Mouse (Mus musculus): ENCODE data around the gene Cabp4. TPM values are rescaled to one million over a fixed set of nuclear protein-coding genes. Genes with fewer than 3 reads are reported as not detected.

Gene Cabp4
- total RNA-seq (2023) = 0.37 TPM

DNA sequence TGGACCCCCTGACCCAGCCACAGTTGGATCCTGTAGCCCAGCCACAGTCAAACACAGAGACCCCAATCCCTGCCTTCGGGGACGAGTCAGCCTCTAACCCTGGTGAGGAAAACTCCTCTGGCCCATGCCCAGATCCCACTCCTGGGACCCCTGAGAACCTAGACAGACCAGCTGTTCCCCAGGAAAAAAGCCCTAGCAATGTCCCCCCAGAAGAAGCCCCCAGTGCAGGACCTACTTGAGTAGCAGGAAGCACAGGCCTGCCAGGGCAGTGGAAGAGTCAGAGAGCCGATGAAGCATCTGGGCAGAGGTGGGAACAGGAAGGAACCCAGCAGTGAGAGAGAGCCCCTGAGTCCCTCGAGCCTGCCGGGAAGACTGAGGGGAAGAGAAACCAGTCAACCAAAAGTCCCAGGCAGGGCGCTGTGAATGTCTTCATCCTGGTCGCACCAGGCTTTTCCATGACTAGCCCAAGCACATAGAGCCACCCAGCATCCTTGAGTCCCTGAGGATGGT lies at the start of gene Cabp4:
Gene Cabp4 (minus strand): TSS at position 275 of the 510 bp plus-strand sequence.

DNA sequence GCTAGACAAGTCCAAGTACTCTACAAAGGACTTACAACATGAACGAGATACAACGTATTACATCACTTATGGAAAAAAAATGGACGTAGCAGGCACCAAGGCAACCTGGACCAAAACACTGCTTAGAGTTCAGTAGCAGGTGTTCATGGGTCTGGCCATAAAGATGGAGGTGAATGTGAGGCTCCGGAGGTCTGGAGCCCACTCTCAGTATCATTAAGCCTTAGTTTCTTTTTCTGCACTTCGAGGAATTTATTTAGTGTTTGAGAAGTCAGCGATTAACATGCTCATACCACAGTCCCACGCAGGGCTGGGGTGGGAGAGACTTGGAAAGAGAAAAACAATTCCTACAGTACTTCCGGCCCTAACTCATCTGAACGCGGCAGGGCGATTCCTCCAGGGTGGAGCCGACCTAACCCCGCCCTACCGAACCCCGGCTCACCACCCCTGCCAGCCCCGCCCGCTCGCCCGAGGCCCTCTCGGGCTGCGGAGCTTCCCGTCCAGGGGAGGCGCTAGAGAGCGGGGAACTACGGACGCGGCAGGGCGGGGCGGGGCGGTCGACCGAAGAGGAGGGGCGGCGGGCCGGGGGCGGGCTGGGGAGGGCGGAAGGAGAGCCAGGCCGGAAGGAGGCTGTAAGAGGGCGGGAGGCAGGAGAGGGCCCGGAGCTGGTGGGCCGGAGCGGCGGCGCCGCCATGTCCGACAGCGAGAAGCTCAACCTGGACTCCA lies 47.9 kb upstream of the Cabp4 start, which contains the start of gene Ppp1ca:
Gene Ppp1ca (plus strand): TSS at position 538 of the 723 bp plus-strand sequence.

DNA sequence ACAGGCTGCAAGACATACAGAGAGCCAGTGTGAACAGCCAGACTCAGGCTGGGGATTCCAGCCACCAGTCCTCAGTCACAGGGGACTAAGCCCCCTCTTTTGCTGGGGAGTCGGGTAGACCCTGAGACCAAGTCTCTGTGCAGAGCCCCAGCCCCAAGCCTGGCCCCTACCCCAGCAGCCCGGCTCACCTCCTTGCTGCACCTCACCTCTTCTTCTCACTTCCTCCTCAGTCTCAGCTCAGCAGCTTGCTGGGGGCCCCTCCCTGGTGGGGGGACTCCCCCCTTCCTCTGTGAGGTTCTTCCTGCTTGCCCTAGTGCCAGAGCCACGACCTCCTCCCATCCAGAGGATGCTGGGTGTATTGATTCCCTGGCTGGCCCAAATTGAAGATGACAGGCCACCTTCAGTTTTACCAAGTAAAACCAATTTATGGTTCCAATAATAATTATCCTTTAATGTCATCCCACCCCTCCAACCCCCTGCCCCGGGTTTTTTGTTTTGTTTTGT lies 47.0 kb upstream of the Cabp4 start, which contains the start of gene Tbc1d10c:
Gene Tbc1d10c (minus strand): TSS at position 454 of the 504 bp plus-strand sequence.

DNA sequence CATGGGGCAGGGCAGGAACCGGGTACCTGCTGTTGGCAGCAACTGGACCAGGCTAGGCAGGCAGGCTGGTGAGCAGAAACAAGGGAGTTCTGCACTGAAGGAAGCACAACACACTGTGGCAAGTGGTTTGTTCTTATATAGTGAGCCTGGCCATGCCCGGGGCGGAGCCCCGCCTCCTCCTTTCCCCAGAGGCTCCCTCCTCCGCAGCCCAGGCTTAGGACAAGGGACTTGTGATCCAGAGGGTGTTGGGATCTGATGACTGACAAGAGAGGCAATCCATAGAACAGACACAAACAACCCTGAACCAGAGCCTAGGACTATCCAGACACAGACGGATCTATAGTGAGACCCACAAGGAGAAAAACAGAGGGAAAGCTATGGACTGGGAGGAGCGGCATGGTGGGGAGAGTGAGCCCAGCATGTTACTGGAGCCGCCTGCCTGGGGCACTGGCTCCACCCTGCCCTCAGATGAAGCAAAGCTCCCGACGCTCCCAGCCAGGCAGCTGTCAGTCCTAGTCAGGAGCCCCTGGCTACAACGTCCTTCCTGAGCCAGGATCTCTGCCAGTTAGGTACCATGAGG lies 31.6 kb upstream of the Cabp4 start, which contains the start of gene Carns1:
Gene Carns1 (minus strand): TSS at position 112 of the 580 bp plus-strand sequence.

DNA sequence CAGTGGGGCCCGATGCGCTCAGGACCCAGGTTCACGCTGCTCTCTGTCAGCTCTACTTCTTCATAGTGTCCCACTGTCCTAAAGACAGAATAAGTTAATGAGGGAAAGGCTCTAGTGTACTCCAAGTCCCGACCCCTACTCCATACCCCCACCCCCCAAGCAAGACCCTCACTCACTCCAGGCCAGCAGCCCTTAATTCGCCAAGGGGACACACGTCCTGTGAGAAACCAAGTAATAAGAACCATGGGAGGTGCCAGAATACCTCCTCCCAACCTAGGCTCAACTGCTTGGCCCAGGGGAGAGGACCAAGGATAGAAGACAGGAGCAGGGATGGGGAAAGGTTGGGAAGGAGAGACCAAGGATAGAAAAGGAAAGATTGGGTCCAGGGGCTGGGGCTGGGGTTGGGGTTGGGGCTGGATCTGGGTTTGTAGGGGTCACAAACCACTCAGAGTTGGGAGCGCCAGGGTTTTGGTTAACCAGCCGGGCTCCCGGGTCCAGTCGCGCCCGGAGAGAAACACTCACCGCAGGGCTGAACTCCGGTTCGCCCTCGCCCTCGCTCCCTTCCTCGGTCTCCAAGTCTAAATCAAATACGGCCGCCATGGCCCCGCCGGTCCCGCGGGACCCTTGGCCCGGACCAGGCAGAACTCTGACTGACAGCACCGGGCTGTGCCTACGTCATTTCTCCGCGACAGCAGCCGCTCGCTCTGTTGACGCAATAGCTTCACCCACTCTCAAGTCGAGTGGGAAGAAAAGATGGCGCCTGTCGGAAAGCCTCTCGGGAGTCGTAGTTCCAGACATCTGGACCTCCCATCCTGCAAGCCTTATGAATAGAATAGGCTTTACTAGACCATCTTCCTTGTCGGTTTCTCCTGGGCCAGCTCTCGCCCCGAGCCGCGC lies 19.1 kb upstream of the Cabp4 start, which contains the start of gene Rps6kb2:
Gene Rps6kb2 (minus strand): TSS at position 709 of the 897 bp plus-strand sequence.

DNA sequence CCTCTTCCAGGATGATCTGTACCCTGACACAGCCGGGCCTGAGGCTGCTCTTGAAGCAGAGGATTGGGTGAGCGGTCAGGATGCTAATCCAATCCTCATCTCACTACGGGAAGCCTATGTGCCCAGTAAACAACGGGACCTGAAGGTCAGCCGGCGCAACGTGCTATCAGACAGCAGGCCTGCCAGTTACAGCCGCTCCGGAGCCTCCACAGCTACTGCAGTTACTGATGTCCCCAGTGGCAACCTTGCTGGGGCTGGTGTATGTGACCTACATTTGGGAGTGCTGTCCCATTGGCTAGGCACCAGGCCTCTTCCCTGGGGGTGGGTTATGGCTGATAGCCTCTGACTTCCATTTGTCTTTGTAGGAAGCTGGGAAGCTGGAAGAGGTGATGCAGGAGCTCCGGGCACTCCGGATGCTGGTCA lies 9.4 kb upstream of the Cabp4 start, which contains the start of gene Ptprcap:
Gene Ptprcap (plus strand): TSS at position 373 of the 423 bp plus-strand sequence.

DNA sequence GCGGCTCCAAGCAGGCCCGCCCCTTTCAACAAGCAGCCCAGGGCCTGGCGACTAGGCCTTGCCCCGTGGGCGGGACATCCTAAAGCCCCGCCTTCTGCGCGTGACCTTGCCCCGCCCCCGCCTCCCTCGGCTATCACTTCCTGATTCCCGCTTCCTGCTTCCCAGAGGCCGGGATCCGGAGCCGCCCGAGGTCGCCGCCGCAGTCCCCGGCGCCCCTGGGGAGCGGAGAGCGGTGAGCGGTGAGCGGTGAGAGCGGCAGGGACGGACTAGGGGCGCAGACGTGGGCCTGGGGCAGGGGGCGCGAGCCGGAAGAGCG lies 4.6 kb upstream of the Cabp4 start, which contains the start of gene Coro1b:
Gene Coro1b (plus strand): TSS at position 129 of the 316 bp plus-strand sequence.

DNA sequence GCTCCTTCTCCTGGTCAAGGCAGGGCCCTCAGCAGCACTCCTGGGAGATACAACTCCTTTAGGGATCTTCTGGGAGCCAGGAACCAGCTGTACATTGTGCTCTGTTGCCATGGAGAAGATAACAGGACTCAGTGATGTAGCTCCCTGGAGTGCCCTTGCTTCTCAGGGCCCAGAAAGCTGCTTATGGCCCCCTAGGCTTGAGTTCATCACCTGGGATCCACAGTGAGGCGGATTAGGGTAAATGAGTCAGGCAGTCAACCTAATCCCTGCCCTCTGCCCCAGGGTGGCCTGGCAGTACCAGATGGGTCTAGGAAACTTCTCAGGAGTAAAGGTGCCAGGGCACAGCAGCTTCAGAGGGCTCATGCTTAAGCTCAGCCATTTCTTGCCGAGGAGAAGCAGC lies 4.4 kb downstream of the Cabp4 start, which contains the start of gene Gpr152:
Gene Gpr152 (plus strand): TSS at position 342 of the 400 bp plus-strand sequence.

DNA sequence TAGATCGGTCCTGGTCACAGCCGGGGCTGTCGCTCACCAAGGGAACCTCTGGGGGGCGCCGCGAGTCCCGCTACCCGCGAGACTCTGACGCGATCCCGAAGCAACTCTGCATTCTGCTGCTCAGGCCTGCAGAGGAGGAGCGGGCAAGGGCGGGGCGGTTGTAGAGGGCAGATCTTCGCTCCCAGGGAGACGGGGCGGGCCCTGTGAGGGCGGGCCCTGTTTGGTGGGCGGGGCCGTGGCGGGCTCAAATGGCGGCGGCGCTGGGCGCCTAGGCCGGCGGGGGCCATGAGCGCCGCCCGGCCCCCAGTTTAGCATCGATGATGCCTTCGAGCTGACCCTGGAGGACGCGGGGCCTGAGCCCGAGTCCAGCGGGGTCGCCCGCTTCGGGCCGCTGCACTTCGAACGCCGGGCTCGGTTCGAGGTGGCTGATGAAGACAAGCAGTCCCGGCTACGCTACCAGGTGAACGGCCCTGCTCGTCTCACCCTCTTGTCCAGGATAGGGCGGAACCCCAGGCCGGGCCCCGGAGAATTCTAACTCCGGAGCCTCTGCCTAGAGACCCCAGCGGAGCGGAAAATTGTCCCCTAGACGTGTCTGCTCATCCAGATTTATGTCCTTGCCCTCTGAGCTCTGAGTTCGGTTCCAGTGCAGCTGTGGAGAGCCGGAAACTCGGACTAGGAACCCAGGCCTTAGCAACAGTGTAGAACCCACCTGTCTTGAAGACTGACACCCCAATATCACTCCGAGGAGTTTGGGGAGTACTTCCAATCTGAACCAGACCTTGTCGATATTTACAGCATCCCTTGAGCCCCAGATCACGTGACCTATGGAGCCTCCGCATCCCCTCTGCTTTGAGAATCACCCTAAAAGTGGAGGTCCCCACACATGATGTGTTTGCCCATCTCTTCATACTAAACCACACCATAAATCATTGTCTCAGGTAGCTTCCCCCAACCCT lies 17.8 kb downstream of the Cabp4 start, which contains the start of gene Aip:
Gene Aip (minus strand): TSS at position 118 of the 956 bp plus-strand sequence.

DNA sequence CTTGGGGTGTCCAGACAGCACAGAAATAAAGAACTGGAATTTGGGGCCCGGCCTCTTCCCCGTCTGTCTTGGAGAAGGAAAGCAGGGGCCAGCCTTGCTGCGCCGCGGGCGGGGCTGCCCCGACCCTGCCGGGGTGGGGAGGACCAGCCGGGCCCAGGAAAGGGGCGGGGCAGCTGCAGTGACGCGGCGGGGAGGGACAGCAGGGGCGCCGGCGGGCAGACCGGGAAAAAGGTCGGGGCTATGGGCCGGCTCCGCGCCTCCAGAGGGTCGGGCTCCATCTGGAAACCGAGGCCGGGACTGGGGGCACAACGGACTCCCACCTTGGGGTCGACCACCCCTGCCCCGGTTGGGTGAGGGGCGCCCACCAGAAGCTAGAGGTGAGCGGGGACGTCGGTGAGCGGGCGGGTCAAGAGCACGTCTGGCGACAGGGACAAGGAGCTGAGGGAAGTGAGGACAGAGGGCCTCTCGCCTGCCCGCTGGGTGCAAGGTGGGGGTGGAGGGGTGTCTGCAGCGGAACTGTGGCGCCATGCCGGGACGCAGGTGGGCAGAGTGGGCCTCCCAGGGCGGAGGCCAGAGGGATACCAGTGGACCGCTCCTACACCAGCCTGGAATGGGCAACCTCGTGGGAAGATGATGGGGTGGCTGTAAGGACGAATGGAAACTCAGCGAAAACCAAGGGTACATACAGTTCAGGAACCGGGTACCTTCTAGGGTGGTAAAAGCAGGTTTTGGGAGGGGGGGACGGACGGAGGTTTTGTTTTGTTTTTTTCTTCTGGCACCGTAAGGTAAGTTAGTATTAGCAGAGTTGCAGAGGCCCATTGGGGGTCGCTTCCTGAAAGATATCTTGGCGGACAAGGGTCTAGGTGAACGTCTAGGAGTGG lies 43.8 kb downstream of the Cabp4 start, which contains the start of gene Pitpnm1:
Gene Pitpnm1 (plus strand): TSS at position 162 of the 881 bp plus-strand sequence.

DNA sequence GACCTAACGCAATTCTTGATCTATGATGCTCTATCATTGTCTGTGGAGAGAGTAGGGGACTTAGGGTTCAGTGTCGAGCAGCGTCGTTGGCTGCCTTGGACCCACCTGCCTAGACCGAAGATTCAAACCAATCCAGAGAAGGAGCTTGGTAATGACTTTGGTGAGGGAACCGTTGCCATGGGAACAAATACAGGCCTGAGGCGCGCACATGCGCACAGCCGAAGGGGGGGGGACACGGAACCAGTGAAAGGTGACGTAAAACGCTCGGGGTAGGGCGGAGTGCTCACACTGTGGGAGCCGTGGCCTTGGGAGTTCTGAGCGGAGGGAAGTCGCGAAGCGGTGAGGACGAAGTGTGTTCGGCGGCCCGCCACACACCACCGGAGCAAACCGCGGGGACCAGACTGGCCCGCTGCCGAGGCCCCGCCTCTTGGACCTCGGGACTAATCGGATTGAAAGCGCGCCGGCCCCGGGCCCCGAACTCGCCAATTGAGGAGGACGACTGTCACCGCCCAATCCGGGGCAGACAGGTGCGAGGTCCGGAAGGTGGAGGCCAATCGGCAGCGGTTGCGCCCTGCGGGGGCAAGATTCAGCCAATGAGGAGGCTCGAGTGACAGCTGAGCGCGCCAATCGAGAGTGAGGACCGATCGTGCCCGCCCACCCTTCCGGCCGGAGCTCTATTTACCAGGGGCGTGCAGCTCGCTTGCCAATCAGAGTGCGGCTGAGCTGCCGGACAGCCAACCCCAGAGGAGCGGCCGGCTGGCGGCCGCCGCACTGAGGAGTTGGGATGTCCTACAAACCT lies 47.0 kb downstream of the Cabp4 start, which contains the start of gene Cdk2ap2:
Gene Cdk2ap2 (plus strand): TSS at position 541 of the 799 bp plus-strand sequence.

Other genes starting within 250 kb of the Cabp4 start
- 83.4 TPM for gene Tcirg1, start 236.9 kb downstream of the Cabp4 start, total RNA-seq (2023)
- gene Ndufs8, start 231.3 kb downstream of the Cabp4 start, total RNA-seq (2023) = 52.9 TPM
- 1.6 TPM for gene Aldh3b1, start 214.2 kb downstream of the Cabp4 start, total RNA-seq (2023)
- 43.8 TPM for gene Unc93b1, start 208.8 kb downstream of the Cabp4 start, total RNA-seq (2023)
- not detected for gene Aldh3b3, start 185.4 kb downstream of the Cabp4 start, total RNA-seq (2023)
- gene Aldh3b2, start 171.7 kb downstream of the Cabp4 start, total RNA-seq (2023) = not detected
- not detected for gene Acy3, start 157.5 kb downstream of the Cabp4 start, total RNA-seq (2023)
- not detected for gene Tbx10, start 151.3 kb downstream of the Cabp4 start, total RNA-seq (2023)
- gene Nudt8, start 143.5 kb downstream of the Cabp4 start, total RNA-seq (2023) = 8.7 TPM
- 2.3 TPM for gene Gm49405, start 143.4 kb downstream of the Cabp4 start, total RNA-seq (2023)
- 5.1 TPM for gene Doc2g, start 140.7 kb downstream of the Cabp4 start, total RNA-seq (2023)
- 109 TPM for gene Ndufv1, start 131.2 kb downstream of the Cabp4 start, total RNA-seq (2023)
- gene Gstp1, start 106.0 kb downstream of the Cabp4 start, total RNA-seq (2023) = 191 TPM
- 32.5 TPM for gene Gstp2, start 98.0 kb downstream of the Cabp4 start, total RNA-seq (2023)
- gene Gstp3, start 84.5 kb downstream of the Cabp4 start, total RNA-seq (2023) = 26.6 TPM
- not detected for gene Cabp2, start 62.5 kb downstream of the Cabp4 start, total RNA-seq (2023)
- 161 TPM for gene Cdk2ap2, start 46.9 kb downstream of the Cabp4 start, total RNA-seq (2023)
- 317 TPM for gene Pitpnm1, start 44.0 kb downstream of the Cabp4 start, total RNA-seq (2023)
- 134 TPM for gene Aip, start 18.2 kb downstream of the Cabp4 start, total RNA-seq (2023)
- gene Gpr152, start 4.2 kb downstream of the Cabp4 start, total RNA-seq (2023) = 0.58 TPM
- gene Coro1b, start 4.6 kb upstream of the Cabp4 start, total RNA-seq (2023) = 125 TPM
- gene Ptprcap, start 9.6 kb upstream of the Cabp4 start, total RNA-seq (2023) = 302 TPM
- gene Rps6kb2, start 19.3 kb upstream of the Cabp4 start, total RNA-seq (2023) = 35.9 TPM
- gene Carns1, start 31.4 kb upstream of the Cabp4 start, total RNA-seq (2023) = 63.4 TPM
- 309 TPM for gene Tbc1d10c, start 47.3 kb upstream of the Cabp4 start, total RNA-seq (2023)
- gene Ppp1ca, start 48.0 kb upstream of the Cabp4 start, total RNA-seq (2023) = 343 TPM
- gene Rad9a, start 57.6 kb upstream of the Cabp4 start, total RNA-seq (2023) = 44.6 TPM
- 197 TPM for gene Clcf1, start 70.2 kb upstream of the Cabp4 start, total RNA-seq (2023)
- not detected for gene AC109138.7, start 70.3 kb upstream of the Cabp4 start, total RNA-seq (2023)
- 55.7 TPM for gene Pold4, start 87.9 kb upstream of the Cabp4 start, total RNA-seq (2023)
- gene Ssh3, start 125.1 kb upstream of the Cabp4 start, total RNA-seq (2023) = 13.6 TPM
- 17.4 TPM for gene Ankrd13d, start 139.1 kb upstream of the Cabp4 start, total RNA-seq (2023)
- gene Grk2, start 162.2 kb upstream of the Cabp4 start, total RNA-seq (2023) = 359 TPM